9 mouse cellular contexts compared by ENCODE assay signal in the genomic region with DNA sequence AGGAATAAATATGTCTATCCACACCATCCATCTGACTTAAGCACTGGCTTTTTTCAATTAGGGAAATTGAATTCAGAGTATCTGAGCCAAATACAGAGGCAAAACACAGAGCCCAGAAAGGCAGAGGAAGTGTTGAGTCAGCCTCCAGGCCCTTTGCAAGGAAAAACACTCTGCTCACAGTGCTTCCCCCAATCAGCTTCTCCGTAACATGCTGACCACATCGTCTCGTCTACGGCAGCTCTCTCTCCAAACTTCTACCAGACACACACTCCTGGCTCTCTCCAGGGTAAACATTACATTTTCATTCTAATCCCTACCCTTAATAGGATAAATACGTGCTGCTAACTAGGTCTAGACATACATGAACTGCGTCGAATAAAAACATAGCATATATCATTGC.
A peak's percentile ranks its signal among the peaks of the same experiment; 100 is the strongest.
DNase-seq lines count a peak whose midpoint lies in the region; ATAC-seq and TF ChIP-seq lines count a peak whose summit lies in the region.
"Had no signal": no experiment of that assay in that cellular context is flagged by ENCODE, and none has a peak within 500 bp of the region (broad histone marks: within the 10 kb centered on the region; RNA-seq: fewer than 3 reads in every experiment).

No protein-coding gene starts in this region.

- no peak for TF ChIP-seq CTCF in left cerebral cortex, adult 2 months (IDR thresholded peaks at IDR 0.05)

- intact Hi-C loops in left cerebral cortex, adult 2 months (cut with DNase I) = loop anchor here (2.0 to 10.0 kb wide), 2 partner anchors 64 to 246 kb away; no protein-coding TSS in a partner anchor

- H3K27ac ChIP-seq in left cerebral cortex, adult 2 months = no peak overlapping the region

- peak; percentile 22 to 48 for DNase-seq in left cerebral cortex, adult 18-20 months (ENCODE audit: low spot score in 2 of 2)
- DNase-seq in left cerebral cortex, adult 2 months (ENCODE audit: extremely low spot score in 1 of 2, low spot score in 2 of 2) = no peak
- DNase-seq in frontal cortex, postnatal 36 days (ENCODE audit: low spot score in 2 of 2) = peak; percentile 37 to 47
- peak; percentile 27 for DNase-seq in kidney, postnatal 10 days
- DNase-seq in right cerebral cortex, postnatal 10 days (ENCODE audit: low spot score in 2 of 2) = peak; percentile 61 to 62
- DNase-seq in cerebellum, postnatal 10 days = no peak
- DNase-seq in ovary, postnatal 36 days (ENCODE audit: low spot score) = no peak

- no peak for ATAC-seq in erythroid progenitor cell, adult 5-6 weeks (replicated peaks; ENCODE audit: low FRiP score, poor library complexity, severe bottlenecking)

- no peak overlapping the region for H3K4me3 ChIP-seq in left cerebral cortex, adult 2 months
- H3K4me3 ChIP-seq: myocyte had no signal

Comparison
In these comparisons a context has a peak if more than half of its experiments do, and no peak if none do; other contexts are left out.
1. DNase-seq: peak in left cerebral cortex, adult 18-20 months (2 of 2), frontal cortex, postnatal 36 days (2 of 2), kidney, postnatal 10 days (single experiment) and right cerebral cortex, postnatal 10 days (2 of 2); none in left cerebral cortex, adult 2 months (0 of 2), cerebellum, postnatal 10 days (0 of 2) and ovary, postnatal 36 days (single experiment).